Mouse (Mus musculus) T-helper 2 cell (primary cell): Measurements from ENCODE around the gene Ncstn.

Experiments used
- in situ Hi-C: fragments of 300-600 bp; cut with MboI, MseI; formaldehyde crosslinking; loops from one replicate; pipeline ENCODE4 v1.15.1; 2025; ENCODE audit warnings: high pct_unique_total_duplicates

The Ncstn gene

GRCm38 (mm10) chr1:172028394-172029275, 54.0 kb downstream of the Ncstn start, which contains the start of gene Vangl2:
Gene Vangl2 (minus strand): TSS chr1:172028444.
- in situ Hi-C loops = no loop called here

GRCm38 (mm10) chr1:172027809-172028102, 54.8 kb downstream of the Ncstn start:
- in situ Hi-C loops = no loop called here

GRCm38 (mm10) chr1:172027010-172027808, 55.4 kb downstream of the Ncstn start:
- in situ Hi-C loops = no loop called here

GRCm38 (mm10) chr1:172026201-172026901, 56.2 kb downstream of the Ncstn start:
- in situ Hi-C loops = no loop called here

- in situ Hi-C loops = no loop called here
These were observed 57.2 kb downstream of the Ncstn start for GRCm38 (mm10) chr1:172025201-172025904.

- in situ Hi-C loops = no loop called here
These were observed 58.3 kb downstream of the Ncstn start for GRCm38 (mm10) chr1:172024140-172024895.

GRCm38 (mm10) chr1:172019863-172020521, 62.6 kb downstream of the Ncstn start:
- in situ Hi-C loops = no loop called here

GRCm38 (mm10) chr1:172019339-172019738, 63.3 kb downstream of the Ncstn start:
- in situ Hi-C loops = no loop called here

- in situ Hi-C loops = no loop called here
These were observed 64.0 kb downstream of the Ncstn start for GRCm38 (mm10) chr1:172018336-172019311.

GRCm38 (mm10) chr1:172017517-172018070, 65.0 kb downstream of the Ncstn start:
- in situ Hi-C loops = no loop called here

- in situ Hi-C loops = no loop called here
These were observed 65.7 kb downstream of the Ncstn start for GRCm38 (mm10) chr1:172016660-172017516.

- in situ Hi-C loops = no loop called here
These were observed 66.6 kb downstream of the Ncstn start for GRCm38 (mm10) chr1:172016031-172016430.
